Comparison of ENCODE assay signal across 12 mouse cellular contexts in the genomic region with DNA sequence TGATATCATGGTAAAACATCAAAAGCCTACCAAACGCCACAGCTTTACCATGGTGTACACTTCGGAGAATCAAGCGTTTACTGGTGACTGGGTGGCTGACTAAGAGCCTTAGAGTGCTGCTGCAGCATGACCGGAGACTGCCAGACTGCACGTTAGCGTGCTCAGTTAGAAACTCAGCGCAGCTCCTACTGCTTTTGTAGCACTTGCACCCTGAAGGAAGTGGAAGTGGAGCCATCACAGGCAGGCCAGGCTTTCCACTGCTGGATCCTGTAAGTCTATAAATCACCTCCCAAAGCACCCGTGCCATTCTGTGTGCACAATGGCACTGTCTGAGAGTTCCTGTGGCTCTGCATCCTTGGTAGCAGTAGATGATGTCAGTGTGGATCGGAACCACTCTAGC.
"Had no signal": no experiment of that assay in that cellular context is flagged by ENCODE, and none has a peak within 500 bp of the region (broad histone marks: within the 10 kb centered on the region; RNA-seq: fewer than 3 reads in every experiment).

No protein-coding gene starts in this region.

- H3K4me3 ChIP-seq: left cerebral cortex, adult 2 months; limb, embryonic 10.5 days; liver, embryonic 13.5 days; lung, embryonic 15.5 days; megakaryocyte, embryonic 14.5 days; midbrain, embryonic 12.5 days had no signal

- DNase-seq: kidney, postnatal 25 days; liver, embryonic 13.5 days; liver, postnatal 0 days; lung, postnatal 14 days; thymus, adult 18-20 months; thymus, postnatal 14 days had no signal

- H3K4me2 ChIP-seq: liver, embryonic 13.5 days; lung, embryonic 15.5 days; midbrain, embryonic 12.5 days had no signal

- H3K36me3 ChIP-seq: limb, embryonic 10.5 days; liver, embryonic 13.5 days; lung, embryonic 15.5 days; midbrain, embryonic 12.5 days had no signal

- H3K27me3 ChIP-seq: liver, embryonic 13.5 days; lung, embryonic 15.5 days; megakaryocyte, embryonic 14.5 days; midbrain, embryonic 12.5 days had no signal

- H3K9ac ChIP-seq: liver, embryonic 13.5 days; liver, postnatal 0 days; lung, embryonic 15.5 days; midbrain, embryonic 12.5 days had no signal

- H3K9me3 ChIP-seq: limb, embryonic 10.5 days; liver, embryonic 13.5 days; lung, embryonic 15.5 days; megakaryocyte, embryonic 14.5 days; midbrain, embryonic 12.5 days had no signal

- ATAC-seq: liver, postnatal 0 days had no signal

- H3K4me1 ChIP-seq: limb, embryonic 10.5 days; liver, embryonic 13.5 days; lung, embryonic 15.5 days; midbrain, embryonic 12.5 days had no signal

- H3K27ac ChIP-seq: left cerebral cortex, adult 2 months; limb, embryonic 10.5 days; liver, embryonic 13.5 days; lung, embryonic 15.5 days; macrophage; midbrain, embryonic 12.5 days had no signal
